Mouse (Mus musculus): ENCODE measurements at regions not wholly inside any gene's neighbourhood (a gene's known extent, or its start where the extent isn't known, plus 50 kb on each side); places are given as distances from the start of the nearest gene placed in this dataset.

DNA sequence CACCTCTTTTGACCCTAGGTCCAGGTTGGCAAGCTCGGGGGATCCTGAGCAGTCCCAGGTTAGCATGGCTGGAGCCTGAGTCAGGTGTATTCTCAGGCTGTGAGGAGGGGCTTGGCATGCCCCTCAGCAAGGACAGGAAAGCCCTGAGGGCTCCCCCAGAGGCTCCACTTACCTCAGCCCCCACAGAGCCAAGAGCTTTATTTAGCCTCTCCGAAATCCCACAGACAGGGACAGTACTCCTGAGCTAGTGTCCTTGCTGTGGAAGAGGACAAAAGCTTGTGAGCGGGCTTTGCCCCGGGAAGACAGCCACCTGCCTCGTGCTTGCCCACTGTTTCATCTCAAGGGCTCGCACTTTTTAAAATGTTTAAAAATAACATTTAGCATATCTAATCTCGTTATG lies 118.7 kb downstream of the Sec61b start:
- TF ChIP-seq CTCF (IDR thresholded peaks at IDR 0.05; ENCODE audit: borderline replicate concordance, control insufficient read depth, extremely low read depth, insufficient read depth, low read length, poor library complexity) (no peak), POLR2A (IDR thresholded peaks at IDR 0.05; ENCODE audit: control insufficient read depth, extremely low read depth, insufficient read depth, low read length, poor library complexity) (no peak)
